ENCODE assay signal across 23 mouse cellular contexts in genomic region chr11:98285368-98285767, GRCm38 (mm10). TPM values are rescaled to one million over a fixed set of nuclear protein-coding genes. Genes with fewer than 3 reads are reported as not detected.
DNase-seq lines count a peak whose midpoint lies in the region; ATAC-seq and TF ChIP-seq lines count a peak whose summit lies in the region.
"Had no signal": no experiment of that assay in that cellular context is flagged by ENCODE, and none has a peak within 500 bp of the region (broad histone marks: within the 10 kb centered on the region; RNA-seq: fewer than 3 reads in every experiment).

No protein-coding gene starts in this region.

- TF ChIP-seq POLR2A in liver, adult 2 months (IDR thresholded peaks at IDR 0.05; ENCODE audit: extremely low read depth, insufficient read depth, low read length) = no peak
- no peak for TF ChIP-seq POLR2A in MEL (IDR thresholded peaks at IDR 0.05; ENCODE audit: control insufficient read depth in 1 of 2, insufficient read depth in 1 of 2, low read depth in 1 of 2, low read length in 2 of 2, poor library complexity in 1 of 2)

- no peak overlapping the region for H3K4me3 ChIP-seq in hindbrain, embryonic 13.5 days
- no peak overlapping the region for H3K4me3 ChIP-seq in hindbrain, embryonic 14.5 days (replicated peaks; ENCODE audit: low read length)
- H3K4me3 ChIP-seq in liver, adult 2 months (ENCODE audit: insufficient read depth, low read depth, low read length) = no peak overlapping the region
- no peak overlapping the region for H3K4me3 ChIP-seq in liver, embryonic 12.5 days
- H3K4me3 ChIP-seq in MEL (ENCODE audit: control insufficient read depth in 1 of 2, insufficient read depth in 1 of 2, low read depth in 2 of 2, low read length in 2 of 2) = no peak overlapping the region
- H3K4me3 ChIP-seq in midbrain, embryonic 16.5 days (ENCODE audit: low read depth, low read length) = no peak overlapping the region
- H3K4me3 ChIP-seq: embryonic facial prominence, embryonic 13.5 days; gastrocnemius, adult 2 months; neural tube, embryonic 12.5 days had no signal

- H3K27ac ChIP-seq in hindbrain, embryonic 13.5 days = peak overlapping the region; percentile 18; the same call in 1 of the 2 replicates
- H3K27ac ChIP-seq in hindbrain, embryonic 14.5 days = no peak overlapping the region
- H3K27ac ChIP-seq in liver, adult 2 months (replicated peaks; ENCODE audit: insufficient read depth, low read depth, low read length) = no peak overlapping the region
- no peak overlapping the region for H3K27ac ChIP-seq in liver, embryonic 12.5 days
- H3K27ac ChIP-seq in MEL (ENCODE audit: control insufficient read depth, low read depth, low read length) = no peak overlapping the region
- H3K27ac ChIP-seq in midbrain, embryonic 16.5 days (ENCODE audit: low read length) = peak overlapping the region; percentile 72
- H3K27ac ChIP-seq: embryonic facial prominence, embryonic 13.5 days; gastrocnemius, adult 2 months; macrophage; neural tube, embryonic 12.5 days had no signal

- no peak for TF ChIP-seq EP300 in MEL (IDR thresholded peaks at IDR 0.05; ENCODE audit: low read depth in 1 of 2, low read length in 2 of 2)

- H3K36me3 ChIP-seq in hindbrain, embryonic 13.5 days = peaks cover 5% of the 10 kb centered on the region; the same call in 1 of the 2 replicates
- no peaks in the 10 kb centered on the region for H3K36me3 ChIP-seq in hindbrain, embryonic 14.5 days (replicated peaks; ENCODE audit: control insufficient read depth, insufficient read depth)
- H3K36me3 ChIP-seq in liver, adult 2 months (ENCODE audit: control insufficient read depth, insufficient read depth, low read length) = no peaks in the 10 kb centered on the region
- no peaks in the 10 kb centered on the region for H3K36me3 ChIP-seq in liver, embryonic 12.5 days
- H3K36me3 ChIP-seq in MEL (ENCODE audit: control insufficient read depth in 1 of 2, insufficient read depth in 2 of 2, low read length in 2 of 2) = no peaks in the 10 kb centered on the region; a peak in 1 of 4 replicates
- H3K36me3 ChIP-seq in midbrain, embryonic 16.5 days (ENCODE audit: control insufficient read depth, insufficient read depth, low read length) = no peaks in the 10 kb centered on the region
- H3K36me3 ChIP-seq: neural tube, embryonic 12.5 days had no signal

- H3K9ac ChIP-seq in hindbrain, embryonic 13.5 days = no peak overlapping the region
- H3K9ac ChIP-seq in hindbrain, embryonic 14.5 days = no peak overlapping the region
- H3K9ac ChIP-seq in liver, adult 2 months (ENCODE audit: low read depth, low read length) = no peak overlapping the region
- no peak overlapping the region for H3K9ac ChIP-seq in liver, embryonic 12.5 days
- no peak overlapping the region for H3K9ac ChIP-seq in MEL (ENCODE audit: control insufficient read depth, low read depth, low read length, poor library complexity, severe bottlenecking)
- no peak overlapping the region for H3K9ac ChIP-seq in midbrain, embryonic 16.5 days (ENCODE audit: low read depth, low read length)
- H3K9ac ChIP-seq: embryonic facial prominence, embryonic 13.5 days; neural tube, embryonic 12.5 days had no signal

- 58% methylated on average over 2 of the region's 2 CpGs for WGBS in hindbrain, embryonic 13.5 days
- 43% methylated on average over 2 of the region's 2 CpGs for WGBS in hindbrain, embryonic 14.5 days
- WGBS in liver, adult 2 months = 38% methylated on average over 2 of the region's 2 CpGs
- 64% methylated on average over 2 of the region's 2 CpGs for WGBS in liver, embryonic 12.5 days (ENCODE audit: insufficient replicate concordance)
- WGBS in midbrain, embryonic 16.5 days = 31% methylated on average over 2 of the region's 2 CpGs

- no peak for TF ChIP-seq CTCF in liver, adult 2 months (IDR thresholded peaks at IDR 0.05; ENCODE audit: low read depth, low read length)
- TF ChIP-seq CTCF in MEL (IDR thresholded peaks at IDR 0.05 in 2 of 3, conservative IDR thresholded peaks at IDR 0.05 in 1 of 3; ENCODE audit: control insufficient read depth in 1 of 3, insufficient read depth in 1 of 3, low read depth in 2 of 3, low read length in 3 of 3, poor library complexity in 1 of 3, severe bottlenecking in 1 of 3) = no peak

- no peaks in the 10 kb centered on the region for H3K79me2 ChIP-seq in liver, adult 2 months (ENCODE audit: control insufficient read depth, insufficient read depth, low read length)
- no peaks in the 10 kb centered on the region for H3K79me2 ChIP-seq in MEL (ENCODE audit: control insufficient read depth, insufficient read depth, low read length, poor library complexity)

- no peak for ATAC-seq in hindbrain, embryonic 13.5 days (ENCODE audit: low FRiP score)
- ATAC-seq in hindbrain, embryonic 14.5 days (ENCODE audit: low FRiP score) = no peak
- ATAC-seq in liver, embryonic 12.5 days = no peak
- no peak for ATAC-seq in midbrain, embryonic 16.5 days
- ATAC-seq: Patski had no signal

- no peaks in the 10 kb centered on the region for H3K27me3 ChIP-seq in hindbrain, embryonic 13.5 days
- no peaks in the 10 kb centered on the region for H3K27me3 ChIP-seq in hindbrain, embryonic 14.5 days (ENCODE audit: control insufficient read depth, insufficient read depth, low read length)
- H3K27me3 ChIP-seq in liver, adult 2 months (ENCODE audit: control insufficient read depth, insufficient read depth, low read length) = no peaks in the 10 kb centered on the region
- peaks cover 69% of the 10 kb centered on the region for H3K27me3 ChIP-seq in liver, embryonic 12.5 days (replicated peaks)
- H3K27me3 ChIP-seq in MEL (ENCODE audit: control insufficient read depth in 1 of 2, insufficient read depth in 2 of 2, low read length in 2 of 2) = no peaks in the 10 kb centered on the region
- no peaks in the 10 kb centered on the region for H3K27me3 ChIP-seq in midbrain, embryonic 16.5 days (ENCODE audit: control insufficient read depth, insufficient read depth, low read depth, low read length)
- H3K27me3 ChIP-seq: Patski had no signal

- no peak overlapping the region for H3K4me2 ChIP-seq in hindbrain, embryonic 13.5 days
- no peak overlapping the region for H3K4me2 ChIP-seq in hindbrain, embryonic 14.5 days (replicated peaks)
- H3K4me2 ChIP-seq in liver, embryonic 12.5 days = no peak overlapping the region
- peak overlapping the region; percentile 20; the same call in 1 of the 2 replicates for H3K4me2 ChIP-seq in midbrain, embryonic 16.5 days (ENCODE audit: low read length)
- H3K4me2 ChIP-seq: neural tube, embryonic 12.5 days had no signal

- H3K9me3 ChIP-seq in hindbrain, embryonic 13.5 days = no peaks in the 10 kb centered on the region
- no peaks in the 10 kb centered on the region for H3K9me3 ChIP-seq in hindbrain, embryonic 14.5 days (ENCODE audit: control insufficient read depth, low read length)
- no peaks in the 10 kb centered on the region for H3K9me3 ChIP-seq in liver, embryonic 12.5 days (replicated peaks)
- no peaks in the 10 kb centered on the region for H3K9me3 ChIP-seq in MEL (replicated peaks; ENCODE audit: insufficient read depth, low read length)
- H3K9me3 ChIP-seq in midbrain, embryonic 16.5 days (replicated peaks; ENCODE audit: control insufficient read depth, low read length, poor library complexity, severe bottlenecking) = no peaks in the 10 kb centered on the region
- H3K9me3 ChIP-seq: embryonic facial prominence, embryonic 13.5 days; neural tube, embryonic 12.5 days had no signal

- no peak for TF ChIP-seq RAD21 in MEL (IDR thresholded peaks at IDR 0.05; ENCODE audit: low read depth, low read length)

- H3K4me1 ChIP-seq in hindbrain, embryonic 13.5 days (replicated peaks) = peaks cover 61% of the 10 kb centered on the region
- peaks cover 41% of the 10 kb centered on the region for H3K4me1 ChIP-seq in hindbrain, embryonic 14.5 days (replicated peaks; ENCODE audit: control insufficient read depth, insufficient read depth, low read length)
- peaks cover 10% of the 10 kb centered on the region for H3K4me1 ChIP-seq in liver, adult 2 months (ENCODE audit: control insufficient read depth, insufficient read depth, low read length)
- peaks cover 3% of the 10 kb centered on the region; the same call in 1 of the 2 replicates for H3K4me1 ChIP-seq in liver, embryonic 12.5 days
- H3K4me1 ChIP-seq in MEL (ENCODE audit: control insufficient read depth in 1 of 2, insufficient read depth in 2 of 2, low read length in 2 of 2) = no peaks in the 10 kb centered on the region
- H3K4me1 ChIP-seq in midbrain, embryonic 16.5 days (ENCODE audit: control insufficient read depth, insufficient read depth, low read length) = peaks cover 24% of the 10 kb centered on the region

- DNase-seq in hindbrain, embryonic 14.5 days (ENCODE audit: low spot score) = no peak
- DNase-seq in liver, adult 2 months (ENCODE audit: extremely low read depth, low read depth, low spot score) = peak; percentile 48
- peak; percentile 42 for DNase-seq in MEL (ENCODE audit: low read depth, low spot score)
- DNase-seq in adrenal gland, postnatal 36 days = no peak
- DNase-seq in frontal cortex, postnatal 14 days (ENCODE audit: low spot score in 2 of 2) = no peak
- DNase-seq: adrenal gland, postnatal 25 days; gastrocnemius, adult 2 months; heart, adult 11 months; layer of hippocampus, postnatal 36 days; liver; lung, adult 2 months; right cerebral cortex, postnatal 25 days; thymus, postnatal 4 days had no signal

TF ChIP-seq in MEL, 35 proteins besides CTCF, POLR2A, EP300 and RAD21:
- no peak for TF ChIP-seq ELF1 (IDR thresholded peaks at IDR 0.05; ENCODE audit: low read depth, low read length)
- peak; percentile 81 for TF ChIP-seq ZNF384 (IDR thresholded peaks at IDR 0.05; ENCODE audit: low read depth, low read length)
TF ChIP-seq in MEL: peak in this region for 1.

RNA-seq across cellular contexts. Expression of gene Neurod2, which starts 44.1 kb away (rescaled TPM):
- polyA plus RNA-seq in hindbrain, embryonic 13.5 days (2015; fragmentation: Nextera tagmentation; extraction: Ambion mirVana) = 24.6 and 30.7 TPM in 2 replicates
- 21.7 and 25.5 TPM in 2 replicates for polyA plus RNA-seq in hindbrain, embryonic 14.5 days (2014; fragmentation: Nextera tagmentation; extraction: Ambion mirVana)
- total RNA-seq in liver, adult 2 months (2014; rRNA removed) = not detected in 2 replicates
- polyA plus RNA-seq in liver, adult 2 months (2012; rRNA removed) = not detected in 2 replicates
- not detected in 2 replicates for polyA plus RNA-seq in liver, embryonic 12.5 days (2016; fragmentation: Nextera tagmentation; extraction: Ambion mirVana)
- total RNA-seq in MEL (2012; rRNA removed) = not detected in 2 replicates
- polyA plus RNA-seq in MEL (2012; ENCODE audit: insufficient read depth in 1 of 2, insufficient read length in 2 of 2, low read depth in 1 of 2, low replicate concordance in 2 of 2, missing spikeins in 1 of 2) = not detected
- polyA plus RNA-seq in midbrain, embryonic 16.5 days (2015; fragmentation: Nextera tagmentation; extraction: Ambion mirVana) = 4.5 and 5.6 TPM in 2 replicates
- total RNA-seq in adrenal gland, postnatal 36 days (2021) = not detected
- total RNA-seq: adrenal gland, postnatal 25 days; gastrocnemius, adult 2 months; hematopoietic stem cell, adult 5-6 weeks had no signal
- polyA plus RNA-seq: heart, embryonic 14.5 days; large intestine, adult 2 months; lung, adult 2 months; macrophage; Patski had no signal

Comparison
In these comparisons a context has a peak if more than half of its experiments do, and no peak if none do; other contexts are left out.
1. H3K27ac ChIP-seq: peak in hindbrain, embryonic 13.5 days (single experiment) and midbrain, embryonic 16.5 days (single experiment); none in hindbrain, embryonic 14.5 days (single experiment), liver, adult 2 months (single experiment), liver, embryonic 12.5 days (single experiment) and MEL (single experiment).
2. DNase-seq: peak in liver, adult 2 months (single experiment) and MEL (single experiment); none in hindbrain, embryonic 14.5 days (single experiment), adrenal gland, postnatal 36 days (0 of 2) and frontal cortex, postnatal 14 days (0 of 2).